Mouse (Mus musculus) forebrain, embryonic 14.5 days (tissue): ENCODE measurements at regions not wholly inside any gene's neighbourhood (a gene's known extent, or its start where the extent isn't known, plus 50 kb on each side); places are given as distances from the start of the nearest gene placed in this dataset.

ENCODE experiments used
- ATAC-seq: fragments of 200-750 bp; cut with Nextera tagmentation; 2 replicates; pipeline ENCODE4 v1.8.0; 2017; ENCODE audit warnings: mild to moderate bottlenecking, moderate library complexity
- DNase-seq: peaks from one replicate; pipeline ENCODE4 v3.0.0-alpha.2; 2015; ENCODE audit warnings: low spot score
- H3K27ac ChIP-seq: fragments of 300-500 bp; sonication (generic); 2 replicates; pipeline ENCODE4 v1.5.1; 2014; ENCODE audit warnings: low read depth, mild to moderate bottlenecking, control low read depth, low read length, moderate library complexity
- H3K27me3 ChIP-seq: fragments of 300-500 bp; sonication (generic); replicated peaks from 2 replicates; pipeline ENCODE4 v1.6.1; 2014; ENCODE audit warnings: low read length, control low read depth, mixed read lengths; ENCODE audit not compliant: control insufficient read depth, insufficient read depth
- H3K36me3 ChIP-seq: fragments of 300-500 bp; sonication (generic); 2 replicates; pipeline ENCODE4 v1.6.1; 2014; ENCODE audit warnings: low read length, control low read depth; ENCODE audit not compliant: control insufficient read depth, insufficient read depth
- H3K4me1 ChIP-seq: fragments of 300-500 bp; sonication (generic); 2 replicates; pipeline ENCODE4 v1.6.1; 2014; ENCODE audit warnings: antibody characterized with exemption, low read length, control low read depth; ENCODE audit not compliant: control insufficient read depth, insufficient read depth
- H3K4me2 ChIP-seq: fragments of 300-500 bp; sonication (generic); 2 replicates; pipeline ENCODE4 v1.6.1; 2014; ENCODE audit warnings: mild to moderate bottlenecking, control low read depth, low read length
- H3K4me3 ChIP-seq: fragments of 300-500 bp; sonication (generic); 2 replicates; pipeline ENCODE4 v1.5.1; 2014; ENCODE audit warnings: low read depth, low read length, control low read depth
- H3K9ac ChIP-seq: fragments of 300-500 bp; sonication (generic); 2 replicates; pipeline ENCODE4 v1.6.1; 2014; ENCODE audit warnings: mild to moderate bottlenecking, low read length, control low read depth, moderate library complexity
- H3K9me3 ChIP-seq: fragments of 300-500 bp; sonication (generic); replicated peaks from 2 replicates; pipeline ENCODE4 v1.6.1; 2016; ENCODE audit warnings: low read length, control low read depth, mixed read lengths; ENCODE audit not compliant: control insufficient read depth
- WGBS: fragments of 180-500 bp; shearing (Covaris S2); extraction: QIAGEN DNeasy Blood & Tissue Kit; methylation state at CpG from one replicate; pipeline ENCODE4 v1.1.7; 2014; 5-methylcytosine and 5-hydroxymethylcytosine counted together

- Histone ChIP-seq H3K27ac (no peak overlapping the region), H3K4me2 (no peak overlapping the region), H3K4me1 (no peaks in the 10 kb centered on the region), H3K9me3 (no peaks in the 10 kb centered on the region), H3K9ac (no peak overlapping the region), H3K4me3 (no peak overlapping the region), H3K36me3 (no peaks in the 10 kb centered on the region), H3K27me3 (no peaks in the 10 kb centered on the region)
- 96% methylated on average over 3 of the region's 3 CpGs for WGBS
- DNase-seq: no peak
- no peak for ATAC-seq
These were observed 375.6 kb upstream of the Tfap2d start for GRCm38 (mm10) chr1:18727259-18727658.

GRCm38 (mm10) chr1:18758347-18759129, 344.3 kb upstream of the Tfap2d start:
- no peak overlapping the region for H3K9ac ChIP-seq
- H3K4me1 ChIP-seq: no peaks in the 10 kb centered on the region
- 63% methylated on average over 3 of the region's 3 CpGs for WGBS
- H3K4me2 ChIP-seq: no peak overlapping the region
- H3K36me3 ChIP-seq: no peaks in the 10 kb centered on the region
- H3K27me3 ChIP-seq: no peaks in the 10 kb centered on the region
- H3K4me3 ChIP-seq: no peak overlapping the region
- DNase-seq (peak; percentile 46), ATAC-seq (peak; percentile 76; the same call in 1 of the 2 replicates)
- no peaks in the 10 kb centered on the region for H3K9me3 ChIP-seq
- H3K27ac ChIP-seq: no peak overlapping the region

GRCm38 (mm10) chr1:18793639-18794038, 309.2 kb upstream of the Tfap2d start:
- ATAC-seq: no peak

More at GRCm38 (mm10) chr1:18793639-18794038, 309.2 kb upstream of the Tfap2d start:
- no peaks in the 10 kb centered on the region for H3K36me3 ChIP-seq
- no peaks in the 10 kb centered on the region for H3K27me3 ChIP-seq
- DNase-seq: no peak
- no peak overlapping the region for H3K4me3 ChIP-seq
- no peak overlapping the region for H3K4me2 ChIP-seq
- H3K9ac ChIP-seq: no peak overlapping the region
- no peaks in the 10 kb centered on the region for H3K4me1 ChIP-seq
- WGBS: 74% methylated on average over 1 of the region's 1 CpGs
- H3K27ac ChIP-seq: no peak overlapping the region
- no peaks in the 10 kb centered on the region for H3K9me3 ChIP-seq
